Mouse (Mus musculus): ENCODE data around the gene Nfkbib.

DNA sequence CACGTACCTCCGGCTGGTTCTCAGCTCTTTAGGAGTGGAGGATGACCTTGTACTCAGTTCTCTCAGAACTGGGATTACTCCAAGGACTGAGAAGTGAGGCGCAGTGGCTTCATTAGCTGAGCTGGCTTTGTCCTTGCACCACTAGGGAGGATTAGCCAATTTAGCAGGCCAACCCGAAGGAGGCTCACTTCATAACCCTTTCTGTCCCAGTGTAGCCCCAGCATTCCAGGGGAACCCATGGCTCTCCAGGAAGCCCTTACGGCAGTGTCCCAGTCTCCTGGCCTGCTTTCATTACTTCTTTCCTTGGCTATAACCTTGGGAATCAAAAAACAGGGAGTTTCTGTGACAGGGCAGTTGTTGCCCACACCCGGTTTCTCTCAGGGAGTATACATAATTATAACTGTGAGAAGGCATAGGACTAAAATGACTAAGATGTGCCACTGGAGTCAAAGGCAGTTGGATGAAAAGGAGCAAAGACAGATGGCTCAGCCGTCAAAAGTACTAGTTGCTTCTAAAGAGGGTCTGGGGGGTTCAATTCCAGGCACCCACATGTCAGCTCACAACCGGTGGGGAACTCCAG, 40.4 kb upstream of the Nfkbib start:
- TF ChIP-seq CTCF (IDR thresholded peaks at IDR 0.05; ENCODE audit: low read depth) (no peak), EP300 (IDR thresholded peaks at IDR 0.05; ENCODE audit: low read depth) (no peak)

Data from heart, postnatal 0 days (tissue).